Mouse (Mus musculus): ENCODE data around the gene Gnat2.
A peak's percentile ranks its signal among the peaks of the same experiment; 100 is the strongest.

The Gnat2 gene

GRCm38 (mm10) chr3:108085281-108085720, 7.3 kb upstream of the Gnat2 start:
- DNase-seq, result peak; percentile 75 to 89

- DNase-seq, result peak; percentile 29 to 34
These were observed 6.7 kb upstream of the Gnat2 start for GRCm38 (mm10) chr3:108085721-108086469.

- DNase-seq, result peak; percentile 61 to 81
These were observed 6.1 kb upstream of the Gnat2 start, which contains the start of gene Ampd2 for GRCm38 (mm10) chr3:108086470-108086979. Gene Ampd2 (minus strand): TSS chr3:108086651.

- no peak for DNase-seq
These were observed 5.3 kb upstream of the Gnat2 start for GRCm38 (mm10) chr3:108087329-108087728.

GRCm38 (mm10) chr3:108088842-108089380, 3.7 kb upstream of the Gnat2 start:
- DNase-seq, result no peak

GRCm38 (mm10) chr3:108089916-108090315, 2.7 kb upstream of the Gnat2 start:
- DNase-seq, result no peak

- no peak for DNase-seq
These were observed 2.0 kb upstream of the Gnat2 start for GRCm38 (mm10) chr3:108090561-108090960.

- DNase-seq, result no peak
These were observed 559 bp upstream of the Gnat2 start for GRCm38 (mm10) chr3:108092030-108092429.

- DNase-seq, result no peak
These were observed 717 bp downstream of the Gnat2 start for GRCm38 (mm10) chr3:108093306-108093705.

- no peak for DNase-seq
These were observed 1.6 kb downstream of the Gnat2 start for GRCm38 (mm10) chr3:108094146-108094545.

- DNase-seq, result no peak
These were observed 2.6 kb downstream of the Gnat2 start for GRCm38 (mm10) chr3:108094976-108095760.

- no peak for DNase-seq
These were observed 3.6 kb downstream of the Gnat2 start for GRCm38 (mm10) chr3:108096226-108096625.

- DNase-seq, result no peak
These were observed 4.1 kb downstream of the Gnat2 start for GRCm38 (mm10) chr3:108096726-108097125.

- no peak for DNase-seq
These were observed 5.1 kb downstream of the Gnat2 start for GRCm38 (mm10) chr3:108097656-108098055.

- DNase-seq, result no peak
These were observed 5.7 kb downstream of the Gnat2 start for GRCm38 (mm10) chr3:108098316-108098715.

- no peak for DNase-seq
These were observed 9.0 kb downstream of the Gnat2 start for GRCm38 (mm10) chr3:108101594-108101993.

- no peak for DNase-seq
These were observed 9.5 kb downstream of the Gnat2 start for GRCm38 (mm10) chr3:108102075-108102474.

GRCm38 (mm10) chr3:108105281-108105680, 12.7 kb downstream of the Gnat2 start:
- no peak for DNase-seq

GRCm38 (mm10) chr3:108111320-108111719, 18.7 kb downstream of the Gnat2 start:
- no peak for DNase-seq

GRCm38 (mm10) chr3:108112246-108112645, 19.7 kb downstream of the Gnat2 start:
- DNase-seq, result no peak

- no peak for DNase-seq
These were observed 20.1 kb downstream of the Gnat2 start for GRCm38 (mm10) chr3:108112666-108113065.

GRCm38 (mm10) chr3:108113591-108114289, 21.2 kb downstream of the Gnat2 start:
- no peak for DNase-seq

- no peak for DNase-seq
These were observed 24.9 kb downstream of the Gnat2 start for GRCm38 (mm10) chr3:108117465-108117864.

Data from spleen, adult 18-20 months (tissue).